Mouse (Mus musculus): Measurements from ENCODE around the gene Sugp2.

DNA sequence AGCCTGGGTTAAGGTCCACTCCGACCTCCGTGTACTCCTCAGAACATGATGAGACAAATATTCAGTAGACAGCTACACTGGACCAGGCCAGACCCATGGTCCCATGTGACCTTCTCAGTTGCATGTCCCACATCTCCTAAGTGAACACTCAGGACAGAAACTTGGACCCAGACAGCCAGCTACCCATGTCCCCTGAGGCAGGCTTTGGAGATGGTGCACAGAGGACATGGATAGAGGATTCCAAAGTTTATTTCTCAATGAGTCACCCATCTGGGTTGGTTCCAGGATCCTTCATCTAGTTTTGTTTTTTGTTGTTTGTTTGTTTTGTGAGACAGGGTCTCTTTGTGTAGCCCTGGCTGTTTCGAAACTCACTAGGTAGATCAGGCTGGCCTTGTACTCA is 13.1 kb upstream of the Sugp2 start:
- TF ChIP-seq CTCF (IDR thresholded peaks at IDR 0.05; ENCODE audit: extremely low read depth, insufficient read depth, insufficient read length, insufficient replicate concordance) (no peak), POLR2A (IDR thresholded peaks at IDR 0.05; ENCODE audit: low read depth, low read length) (no peak)

Data from spleen, adult 2 months (tissue).